Mouse (Mus musculus) heart, postnatal 0 days (tissue): ENCODE results near the gene Cdc42ep3. TPM values are rescaled to one million over a fixed set of nuclear protein-coding genes. Genes with fewer than 3 reads are reported as not detected.

ENCODE experiments used
- ATAC-seq: fragments of 200-750 bp; cut with Nextera tagmentation; 2 replicates; pipeline ENCODE4 v1.8.0; 2017; ENCODE audit warnings: low read depth, moderate number of reproducible peaks, moderate library complexity; ENCODE audit not compliant: insufficient read depth
- DNase-seq: peaks from one replicate; pipeline ENCODE4 v3.0.0-alpha.2; 2016; ENCODE audit warnings: low spot score
- H3K27ac ChIP-seq: fragments of 300-500 bp; sonication (generic); 2 replicates; pipeline ENCODE4 v1.5.1; 2014; ENCODE audit warnings: low read depth, mild to moderate bottlenecking
- H3K27me3 ChIP-seq: fragments of 300-500 bp; sonication (generic); 2 replicates; pipeline ENCODE4 v1.6.1; 2014; ENCODE audit warnings: low read length, mixed read lengths; ENCODE audit not compliant: control insufficient read depth, insufficient read depth
- H3K36me3 ChIP-seq: fragments of 300-500 bp; sonication (generic); replicated peaks from 2 replicates; pipeline ENCODE4 v1.6.1; 2014; ENCODE audit warnings: low read length, mixed read lengths; ENCODE audit not compliant: control insufficient read depth, insufficient read depth
- H3K4me1 ChIP-seq: fragments of 300-500 bp; sonication (generic); 2 replicates; pipeline ENCODE4 v1.6.1; 2014; ENCODE audit warnings: antibody characterized with exemption; ENCODE audit not compliant: control insufficient read depth, insufficient read depth
- H3K4me2 ChIP-seq: fragments of 300-500 bp; sonication (generic); 2 replicates; pipeline ENCODE4 v1.6.1; 2014; ENCODE audit warnings: low read depth, mild to moderate bottlenecking, low read length, moderate library complexity
- H3K4me3 ChIP-seq: fragments of 300-500 bp; sonication (generic); 2 replicates; pipeline ENCODE4 v1.5.1; 2014; ENCODE audit warnings: low read depth, low read length
- H3K9ac ChIP-seq: fragments of 300-500 bp; sonication (generic); replicated peaks from 2 replicates; pipeline ENCODE4 v1.6.1; 2014; ENCODE audit warnings: low read depth, low read length, mixed read lengths
- H3K9me3 ChIP-seq: fragments of 300-500 bp; sonication (generic); replicated peaks from 2 replicates; pipeline ENCODE4 v1.6.1; 2016; ENCODE audit warnings: low read length; ENCODE audit not compliant: control insufficient read depth
- CTCF ChIP-seq: IDR thresholded peaks from 2 replicates; pipeline ENCODE4 v1.5.1; 2016; ENCODE audit warnings: antibody characterized with exemption, control low read depth, low read depth
- EP300 ChIP-seq: IDR thresholded peaks from 2 replicates; pipeline ENCODE4 v1.6.1; 2016; ENCODE audit warnings: antibody characterized with exemption, low read depth
- WGBS: fragments of 180-500 bp; shearing (Covaris S2); extraction: QIAGEN DNeasy Blood & Tissue Kit; methylation state at CpG from one replicate; pipeline ENCODE4 v1.1.7; 2014; 5-methylcytosine and 5-hydroxymethylcytosine counted together
- polyA plus RNA-seq: library from polyadenylated mRNA; unstranded; fragments of >200 nt; fragmentation: Nextera tagmentation; extraction: Ambion mirVana; gene quantifications from 2 replicates; pipeline ENCODE4 v1.2.1, GENCODE M21; 2015
- total RNA-seq: library from RNA; depleted of rRNA; stranded (reverse); fragments of >200 nt; gene quantifications from 2 replicates; pipeline ENCODE4 v1.2.3, GENCODE M21; 2014; ENCODE audit warnings: low replicate concordance

Gene Cdc42ep3
- total and polyA plus RNA-seq, 2 experiments from 2014 or later, result 37.5 to 74.4 TPM

- Histone ChIP-seq H3K9me3 (no peaks in the 10 kb centered on the region), H3K4me3 (no peak overlapping the region), H3K4me1 (no peaks in the 10 kb centered on the region), H3K36me3 (no peaks in the 10 kb centered on the region), H3K27ac (no peak overlapping the region), H3K27me3 (no peaks in the 10 kb centered on the region), H3K9ac (no peak overlapping the region), H3K4me2 (peak overlapping the region; percentile 40)
- ATAC-seq (no peak), DNase-seq (peak; percentile 22)
- WGBS, result 47% methylated on average over 13 of the region's 13 CpGs
- TF ChIP-seq CTCF, result no peak
- TF ChIP-seq EP300, result no peak
Measured at GRCm38 (mm10) chr17:79287302-79287701, 67.6 kb downstream of the Cdc42ep3 start.

GRCm38 (mm10) chr17:79285030-79285601 lies 69.8 kb downstream of the Cdc42ep3 start:
- Histone ChIP-seq H3K4me2 (no peak overlapping the region), H3K36me3 (no peaks in the 10 kb centered on the region), H3K9ac (no peak overlapping the region), H3K27ac (no peak overlapping the region), H3K4me3 (no peak overlapping the region), H3K9me3 (no peaks in the 10 kb centered on the region), H3K4me1 (no peaks in the 10 kb centered on the region), H3K27me3 (no peaks in the 10 kb centered on the region)
- no peak for ATAC-seq
- 73% methylated on average over 6 of the region's 6 CpGs for WGBS
- TF ChIP-seq CTCF, result no peak
- no peak for TF ChIP-seq EP300
- DNase-seq, result no peak
